8 mouse cellular contexts compared by ENCODE assay signal in the genomic region with DNA sequence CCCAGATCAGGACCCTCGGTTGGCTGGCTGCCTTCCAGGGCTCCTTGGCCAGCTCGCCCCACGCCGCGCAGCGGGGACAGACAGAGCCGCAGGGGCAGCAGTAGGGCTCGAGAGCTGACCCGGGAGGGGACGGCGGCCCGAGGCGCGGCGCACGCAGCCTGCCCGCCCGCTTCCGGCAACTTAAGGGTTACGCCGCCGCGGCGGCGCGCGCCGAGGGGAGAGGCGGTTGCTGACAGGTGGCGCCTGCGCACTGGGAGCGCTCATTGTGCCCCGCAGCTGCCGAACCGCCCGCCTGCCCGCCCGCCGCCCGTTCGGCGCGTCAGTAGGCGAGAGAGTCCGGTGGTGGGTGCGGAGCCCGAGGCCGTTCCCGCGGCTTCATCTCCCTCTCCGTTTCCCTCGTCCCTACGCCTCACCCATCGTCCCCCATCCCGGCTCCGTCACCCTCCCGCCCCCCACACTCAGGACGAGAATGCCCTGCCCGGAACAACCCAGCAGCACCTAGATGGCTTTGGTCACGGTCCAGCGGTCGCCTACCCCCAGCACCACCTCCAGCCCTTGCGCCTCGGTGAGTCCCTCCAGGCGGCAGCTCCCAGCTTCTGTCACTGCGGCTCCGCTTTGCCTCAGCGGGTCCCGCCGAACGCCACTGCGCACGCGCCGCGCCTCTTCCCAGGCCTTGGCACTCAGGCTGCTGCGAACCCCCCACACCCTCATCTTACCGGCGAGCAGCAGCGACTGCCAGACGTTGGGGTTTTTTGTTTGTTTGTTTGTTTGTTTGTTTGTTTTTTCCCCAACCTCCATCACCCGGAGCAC. TPM values are rescaled to one million over a fixed set of nuclear protein-coding genes. Genes with fewer than 3 reads are reported as not detected.
DNase-seq lines count a peak whose midpoint lies in the region; ATAC-seq and TF ChIP-seq lines count a peak whose summit lies in the region.

TSS of gene Ssh2 (plus strand) at position 337 of the 810 bp plus-strand sequence.

- peaks cover 29% of the 10 kb centered on the region for H3K79me2 ChIP-seq in macrophage (ENCODE audit: inconsistent target)

- peak; percentile 62 for ATAC-seq in activated CD4-positive, CD25-positive, alpha-beta regulatory T cell, adult 4 months
- peak; percentile 64 for ATAC-seq in common myeloid progenitor, adult 5-6 weeks (replicated peaks; ENCODE audit: low read depth, poor library complexity, severe bottlenecking)
- peak; percentile 90 for ATAC-seq in hindbrain, postnatal 0 days

- whole genome bisulfite sequencing in hindbrain, postnatal 0 days: under 1% methylated on average over 76 of the region's 82 CpGs
- WGBS in macrophage (ENCODE audit: missing documents): under 1% methylated on average over 65 of the region's 82 CpGs

- no peaks in the 10 kb centered on the region for H3K9me3 ChIP-seq in hindbrain, postnatal 0 days (ENCODE audit: low read length)

- peak within 1 kb of the TSS; percentile 78 for H3K9ac ChIP-seq in hindbrain, postnatal 0 days (replicated peaks; ENCODE audit: low read length)

- H3K36me3 ChIP-seq in hindbrain, postnatal 0 days (ENCODE audit: insufficient read depth, low read length): no peaks in the 10 kb centered on the region
- no peaks in the 10 kb centered on the region for H3K36me3 ChIP-seq in macrophage (ENCODE audit: inconsistent target)

- peak within 1 kb of the TSS; percentile 64 for H3K4me3 ChIP-seq in hindbrain, postnatal 0 days (ENCODE audit: low read length)
- H3K4me3 ChIP-seq in left cerebral cortex, adult 2 months: peak within 1 kb of the TSS; percentile 72
- H3K4me3 ChIP-seq in macrophage (ENCODE audit: inconsistent target): peak within 1 kb of the TSS; percentile 67

- peak; percentile 38 to 63 for DNase-seq in gastrocnemius, adult 8-10 months (ENCODE audit: low spot score in 2 of 2)
- DNase-seq in hindbrain, postnatal 0 days (ENCODE audit: low spot score): peak; percentile 96
- DNase-seq in left cerebral cortex, adult 2 months (ENCODE audit: extremely low spot score in 1 of 2, low spot score in 2 of 2): peak; percentile 84 to 88
- peak; percentile 89 for DNase-seq in right cerebral cortex, adult 18-20 months
- DNase-seq in urinary bladder, adult 2 months (ENCODE audit: low spot score): peak; percentile 74

- no peaks in the 10 kb centered on the region for H3K27me3 ChIP-seq in hindbrain, postnatal 0 days (ENCODE audit: insufficient read depth, low read length)

- no peaks in the 10 kb centered on the region for H3K4me1 ChIP-seq in hindbrain, postnatal 0 days (ENCODE audit: insufficient read depth, low read length)

- H3K27ac ChIP-seq in hindbrain, postnatal 0 days: peak within 1 kb of the TSS; percentile 96
- H3K27ac ChIP-seq in left cerebral cortex, adult 2 months: peak within 1 kb of the TSS; percentile 97
- H3K27ac ChIP-seq in macrophage: peak within 1 kb of the TSS; percentile 31

- no peak for TF ChIP-seq CTCF in hindbrain, postnatal 0 days (IDR thresholded peaks at IDR 0.05; ENCODE audit: low read depth)
- no peak; the same call in 1 of the 2 replicates for TF ChIP-seq CTCF in left cerebral cortex, adult 2 months (IDR thresholded peaks at IDR 0.05)

- H3K4me2 ChIP-seq in hindbrain, postnatal 0 days (ENCODE audit: low read depth, low read length): peak within 1 kb of the TSS; percentile 86

- intact Hi-C loops in left cerebral cortex, adult 2 months (cut with DNase I): loop anchor here (2.0 kb wide), 2 partner anchors 41 to 231 kb away; no protein-coding TSS in a partner anchor

RNA-seq across cellular contexts. Expression of gene Ssh2, which starts in this region (rescaled TPM):
- polyA plus RNA-seq in activated CD4-positive, CD25-positive, alpha-beta regulatory T cell, adult 4 months (2017; shearing (Covaris generic)): 10 to 100 TPM; 70.5 to 71.3 TPM
- total RNA-seq in common myeloid progenitor, adult 5-6 weeks (2017): 29.5 and 38.2 TPM in 2 replicates
- 10 to 100 TPM; 37.3 to 44.4 (median 42.8) TPM for total RNA-seq in gastrocnemius, adult 8-10 months (2022)
- total RNA-seq in hindbrain, postnatal 0 days (2014; rRNA removed): 30.1 and 30.3 TPM in 2 replicates
- 10.1 and 10.9 TPM in 2 replicates for polyA plus RNA-seq in hindbrain, postnatal 0 days (2015; fragmentation: Nextera tagmentation; extraction: Ambion mirVana)
- 10 to 100 TPM; 31.6 to 35.0 TPM for total RNA-seq in left cerebral cortex, adult 2 months (2021)
- total RNA-seq in macrophage (2018; cell fraction: chromatin; rRNA removed): 10 to 100 TPM; 13.1 to 48.7 (median 25.4) TPM
- 10 to 100 TPM in 6 of 26 experiments, 1 to 10 TPM in 20; 4.2 to 11.5 (median 7.5) TPM for total RNA-seq in macrophage (2018; cell fraction: cytosol; rRNA removed)
- total RNA-seq in macrophage (2018; cell fraction: nucleus; rRNA removed): 100 to 1,000 TPM in 1 of 26 experiments, 10 to 100 TPM in 25; 10.9 to 103 (median 23.5) TPM
- 4.0 to 18.6 TPM (median 5.1 TPM) in 3 replicates for polyA plus RNA-seq in macrophage (2018)
- 11.7 and 12.2 TPM in 2 replicates for polyA plus RNA-seq in urinary bladder, adult 2 months (2012; rRNA removed)

Comparison
In these comparisons a context has a peak if more than half of its experiments do, and no peak if none do; other contexts are left out.
1. Peak in every context shown above with its lines: DNase-seq, ATAC-seq, H3K4me3 ChIP-seq and H3K27ac ChIP-seq.
2. H3K27ac ChIP-seq: peak in every context shown above with its lines; median percentile 97 in left cerebral cortex, adult 2 months; 96 in hindbrain, postnatal 0 days; 31 in macrophage.